Mouse (Mus musculus): ENCODE data around the gene Hs6st3.
"Not testable (repeated sequence)": the region's sequence is repeated elsewhere in the genome, so short reads cannot be mapped to it uniquely, and the experiment has no call there.

Hs6st3 gene

GRCm38 (mm10) chr14:119452797-119453196, 314.7 kb downstream of the Hs6st3 start:
- DNase-seq, result no peak

GRCm38 (mm10) chr14:119464308-119464707, 326.2 kb downstream of the Hs6st3 start:
- no peak for DNase-seq

- no peak for DNase-seq
Measured at GRCm38 (mm10) chr14:119464883-119465282, 326.7 kb downstream of the Hs6st3 start.

GRCm38 (mm10) chr14:119466899-119467588, 328.9 kb downstream of the Hs6st3 start:
- no peak for DNase-seq

GRCm38 (mm10) chr14:119476582-119476981, 338.4 kb downstream of the Hs6st3 start:
- DNase-seq, result no peak

- DNase-seq, result no peak
Measured at GRCm38 (mm10) chr14:119477836-119478235, 339.7 kb downstream of the Hs6st3 start.

- DNase-seq, result no peak
Measured at GRCm38 (mm10) chr14:119488978-119489703, 351.0 kb downstream of the Hs6st3 start.

GRCm38 (mm10) chr14:119520632-119521031, 382.5 kb downstream of the Hs6st3 start:
- no peak for DNase-seq

GRCm38 (mm10) chr14:119521056-119521455, 382.9 kb downstream of the Hs6st3 start:
- DNase-seq, result no peak

GRCm38 (mm10) chr14:119532889-119533546, 394.9 kb downstream of the Hs6st3 start:
- DNase-seq, result no peak

GRCm38 (mm10) chr14:119540505-119540904, 402.4 kb downstream of the Hs6st3 start:
- DNase-seq, result no peak

- DNase-seq, result no peak
Measured at GRCm38 (mm10) chr14:119544596-119544995, 406.5 kb downstream of the Hs6st3 start.

GRCm38 (mm10) chr14:119558356-119558755, 420.2 kb downstream of the Hs6st3 start:
- no peak for DNase-seq

- no peak for DNase-seq
Measured at GRCm38 (mm10) chr14:119582039-119582508, 443.9 kb downstream of the Hs6st3 start.

- no peak for DNase-seq
Measured at GRCm38 (mm10) chr14:119585069-119585468, 446.9 kb downstream of the Hs6st3 start.

- not testable (repeated sequence) for DNase-seq
Measured at GRCm38 (mm10) chr14:119587365-119587764, 449.2 kb downstream of the Hs6st3 start.

GRCm38 (mm10) chr14:119604327-119604726, 466.2 kb downstream of the Hs6st3 start:
- no peak for DNase-seq

- no peak for DNase-seq
Measured at GRCm38 (mm10) chr14:119612793-119613192, 474.7 kb downstream of the Hs6st3 start.

GRCm38 (mm10) chr14:119629127-119629526, 491.0 kb downstream of the Hs6st3 start:
- no peak for DNase-seq

GRCm38 (mm10) chr14:119633090-119633489, 494.9 kb downstream of the Hs6st3 start:
- DNase-seq, result no peak

- no peak for DNase-seq
Measured at GRCm38 (mm10) chr14:119633626-119634025, 495.5 kb downstream of the Hs6st3 start.

GRCm38 (mm10) chr14:119642874-119643273, 504.7 kb downstream of the Hs6st3 start:
- DNase-seq, result no peak

- DNase-seq, result no peak
Measured at GRCm38 (mm10) chr14:119643840-119644239, 505.7 kb downstream of the Hs6st3 start.

GRCm38 (mm10) chr14:119656936-119657335, 518.8 kb downstream of the Hs6st3 start:
- DNase-seq, result no peak
